Mouse (Mus musculus): Measurements from ENCODE around the gene Top1. TPM values are rescaled to one million over a fixed set of nuclear protein-coding genes. Genes with fewer than 3 reads are reported as not detected.

Gene Top1
- polyA plus RNA-seq (2015; fragmentation: Nextera tagmentation; extraction: Ambion mirVana), result 29.7 and 30.6 TPM in 2 replicates

- Histone ChIP-seq H3K36me3 (ENCODE audit: control insufficient read depth, insufficient read depth, low read length) (no peaks in the 10 kb centered on the region), H3K4me1 (replicated peaks; ENCODE audit: control insufficient read depth, insufficient read depth) (peaks cover 4% of the 10 kb centered on the region), H3K4me2 (replicated peaks; ENCODE audit: low read depth) (peak within 1 kb of the TSS; percentile 47), H3K9me3 (ENCODE audit: control insufficient read depth, low read length) (no peaks in the 10 kb centered on the region), H3K4me3 (ENCODE audit: low read depth, low read length) (peak within 1 kb of the TSS; percentile 100), H3K9ac (ENCODE audit: low read length) (peak within 1 kb of the TSS; percentile 100), H3K27me3 (ENCODE audit: control insufficient read depth, insufficient read depth, low read length) (no peaks in the 10 kb centered on the region), H3K27ac (replicated peaks) (peak within 1 kb of the TSS; percentile 99)
- TF ChIP-seq EP300 (optimal IDR thresholded peaks at IDR 0.05) (no peak), CTCF (IDR thresholded peaks at IDR 0.05; ENCODE audit: low read depth) (no peak)
- ATAC-seq (ENCODE audit: low FRiP score, low TSS enrichment), result peak; percentile 100
- WGBS, result under 1% methylated on average over 47 of the region's 50 CpGs
- peak; percentile 98 for DNase-seq (ENCODE audit: low spot score)
These were observed at the start of gene Top1 for GRCm38 (mm10) chr2:160645614-160646137. Top1 (plus strand) TSS chr2:160645888.

DNA sequence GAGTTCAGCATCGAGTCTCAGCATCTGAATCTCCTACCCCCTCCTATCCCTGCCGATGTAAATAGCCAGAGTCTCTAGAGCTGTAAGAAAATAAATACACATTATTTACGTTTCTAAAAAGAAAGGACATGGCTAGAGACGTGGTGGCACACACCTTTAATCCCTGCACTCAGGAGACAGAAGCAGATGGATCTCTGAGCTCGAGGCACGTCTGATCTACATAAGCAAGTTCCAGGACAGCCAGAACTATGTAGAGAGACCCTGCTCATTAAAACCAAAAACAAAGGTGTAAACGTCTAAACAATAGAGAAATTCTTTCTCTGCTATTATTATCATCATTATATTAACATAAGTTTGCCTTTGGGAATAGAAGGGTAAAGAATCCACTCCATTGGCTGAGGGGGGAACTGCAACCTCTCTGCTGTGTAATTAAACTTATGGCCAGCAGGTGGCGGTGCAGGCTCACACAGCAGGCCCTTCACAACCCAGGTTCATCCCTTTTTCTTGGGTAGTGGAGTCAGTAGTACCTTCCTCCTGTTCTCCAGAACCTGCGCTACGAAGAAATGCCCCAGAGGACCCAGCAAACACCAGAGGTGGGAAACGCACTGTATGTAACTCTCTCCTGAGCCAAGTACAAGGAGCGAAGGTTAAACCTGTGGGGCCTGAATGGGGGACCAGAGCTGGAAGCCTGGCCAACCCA, 48.0 kb upstream of the Top1 start:
- H3K36me3 ChIP-seq (ENCODE audit: control insufficient read depth, insufficient read depth, low read length), result no peaks in the 10 kb centered on the region
- ATAC-seq (ENCODE audit: low FRiP score, low TSS enrichment), result peak; percentile 82
- no peak overlapping the region for H3K4me3 ChIP-seq (ENCODE audit: low read depth, low read length)
- H3K27ac ChIP-seq (replicated peaks), result no peak overlapping the region
- H3K27me3 ChIP-seq (ENCODE audit: control insufficient read depth, insufficient read depth, low read length), result no peaks in the 10 kb centered on the region
- peak; percentile 99 for TF ChIP-seq CTCF (IDR thresholded peaks at IDR 0.05; ENCODE audit: low read depth)
- no peak for TF ChIP-seq EP300 (optimal IDR thresholded peaks at IDR 0.05)
- 35% methylated on average over 12 of the region's 12 CpGs for WGBS
- peak; percentile 78 for DNase-seq (ENCODE audit: low spot score)
- H3K9ac ChIP-seq (ENCODE audit: low read length), result no peak overlapping the region
- no peak overlapping the region for H3K4me2 ChIP-seq (replicated peaks; ENCODE audit: low read depth)
- H3K4me1 ChIP-seq (replicated peaks; ENCODE audit: control insufficient read depth, insufficient read depth), result no peaks in the 10 kb centered on the region
- no peaks in the 10 kb centered on the region for H3K9me3 ChIP-seq (ENCODE audit: control insufficient read depth, low read length)

DNA sequence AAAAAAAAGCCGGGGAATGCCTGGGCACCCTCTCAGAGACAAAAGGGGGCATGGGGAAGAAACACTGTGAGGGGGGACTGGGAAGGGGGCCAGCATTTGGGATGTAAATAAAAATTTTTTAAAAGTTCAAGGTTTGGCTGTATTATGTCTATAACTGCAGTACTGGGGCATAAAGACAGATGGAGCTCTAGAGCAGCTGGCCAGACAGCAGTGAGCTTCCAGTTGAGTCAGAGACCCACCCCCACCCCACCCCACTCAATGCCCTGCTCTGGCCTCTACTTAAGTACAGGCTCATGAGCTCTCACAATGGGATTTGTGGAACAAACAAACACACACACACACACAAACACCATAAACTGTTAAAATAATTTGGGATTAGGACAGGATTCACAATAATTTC, 43.9 kb upstream of the Top1 start:
- 44% methylated on average over 1 of the region's 1 CpGs for WGBS
- no peak overlapping the region for H3K9ac ChIP-seq (ENCODE audit: low read length)
- no peaks in the 10 kb centered on the region for H3K4me1 ChIP-seq (replicated peaks; ENCODE audit: control insufficient read depth, insufficient read depth)
- no peaks in the 10 kb centered on the region for H3K9me3 ChIP-seq (ENCODE audit: control insufficient read depth, low read length)
- no peak overlapping the region for H3K4me3 ChIP-seq (ENCODE audit: low read depth, low read length)
- TF ChIP-seq EP300 (optimal IDR thresholded peaks at IDR 0.05) (no peak), CTCF (IDR thresholded peaks at IDR 0.05; ENCODE audit: low read depth) (peak; percentile 82)
- no peak overlapping the region for H3K4me2 ChIP-seq (replicated peaks; ENCODE audit: low read depth)
- H3K27me3 ChIP-seq (ENCODE audit: control insufficient read depth, insufficient read depth, low read length), result no peaks in the 10 kb centered on the region
- DNase-seq (ENCODE audit: low spot score) (peak; percentile 53), ATAC-seq (ENCODE audit: low FRiP score, low TSS enrichment) (no peak)
- no peak overlapping the region for H3K27ac ChIP-seq (replicated peaks)
- H3K36me3 ChIP-seq (ENCODE audit: control insufficient read depth, insufficient read depth, low read length), result no peaks in the 10 kb centered on the region

- no peak for TF ChIP-seq EP300 (optimal IDR thresholded peaks at IDR 0.05)
- TF ChIP-seq CTCF (IDR thresholded peaks at IDR 0.05; ENCODE audit: low read depth), result no peak
- no peak for DNase-seq (ENCODE audit: low spot score)
- H3K27me3 ChIP-seq (ENCODE audit: control insufficient read depth, insufficient read depth, low read length), result no peaks in the 10 kb centered on the region
- H3K27ac ChIP-seq (replicated peaks), result no peak overlapping the region
- no peaks in the 10 kb centered on the region for H3K9me3 ChIP-seq (ENCODE audit: control insufficient read depth, low read length)
- ATAC-seq (ENCODE audit: low FRiP score, low TSS enrichment), result no peak
- no peak overlapping the region for H3K4me2 ChIP-seq (replicated peaks; ENCODE audit: low read depth)
- no peak overlapping the region for H3K9ac ChIP-seq (ENCODE audit: low read length)
- 64% methylated on average over 10 of the region's 10 CpGs for WGBS
- no peaks in the 10 kb centered on the region for H3K36me3 ChIP-seq (ENCODE audit: control insufficient read depth, insufficient read depth, low read length)
- H3K4me1 ChIP-seq (replicated peaks; ENCODE audit: control insufficient read depth, insufficient read depth), result no peaks in the 10 kb centered on the region
- H3K4me3 ChIP-seq (ENCODE audit: low read depth, low read length), result no peak overlapping the region
These were observed 42.3 kb upstream of the Top1 start for GRCm38 (mm10) chr2:160603154-160603933.

- DNase-seq (ENCODE audit: low spot score) (no peak), ATAC-seq (ENCODE audit: low FRiP score, low TSS enrichment) (no peak)
- H3K9ac ChIP-seq (ENCODE audit: low read length), result no peak overlapping the region
- no peak overlapping the region for H3K4me2 ChIP-seq (replicated peaks; ENCODE audit: low read depth)
- H3K27ac ChIP-seq (replicated peaks), result no peak overlapping the region
- H3K4me1 ChIP-seq (replicated peaks; ENCODE audit: control insufficient read depth, insufficient read depth), result no peaks in the 10 kb centered on the region
- TF ChIP-seq EP300 (optimal IDR thresholded peaks at IDR 0.05), result no peak
- TF ChIP-seq CTCF (IDR thresholded peaks at IDR 0.05; ENCODE audit: low read depth), result no peak
- H3K4me3 ChIP-seq (ENCODE audit: low read depth, low read length), result no peak overlapping the region
- WGBS, result 56% methylated on average over 2 of the region's 2 CpGs
- no peaks in the 10 kb centered on the region for H3K9me3 ChIP-seq (ENCODE audit: control insufficient read depth, low read length)
- H3K27me3 ChIP-seq (ENCODE audit: control insufficient read depth, insufficient read depth, low read length), result no peaks in the 10 kb centered on the region
- no peaks in the 10 kb centered on the region for H3K36me3 ChIP-seq (ENCODE audit: control insufficient read depth, insufficient read depth, low read length)
These were observed 35.7 kb upstream of the Top1 start for GRCm38 (mm10) chr2:160610012-160610411.

All from stomach, postnatal 0 days (tissue).